8 mouse cellular contexts compared by ENCODE assay signal in the genomic region with DNA sequence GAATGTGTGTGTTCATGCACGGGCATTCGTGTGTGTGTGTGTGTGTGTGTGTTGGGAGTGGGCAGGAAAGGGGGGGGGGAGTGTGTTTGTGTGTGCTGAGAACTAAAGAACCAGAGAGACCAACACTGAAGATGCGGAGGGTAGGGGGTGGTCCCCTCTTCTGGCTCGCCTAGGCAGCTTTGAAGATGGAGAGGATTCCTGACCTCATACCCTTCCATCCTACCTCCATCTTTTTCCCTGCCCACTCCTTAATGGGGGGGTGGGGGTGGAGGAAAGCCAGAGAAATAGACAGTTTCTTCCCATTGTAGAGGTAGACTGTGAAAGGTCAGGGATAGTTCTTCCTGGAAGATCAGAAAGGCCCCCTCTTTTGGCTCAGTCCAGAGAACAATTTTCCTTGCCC. TPM values are rescaled to one million over a fixed set of nuclear protein-coding genes. Genes with fewer than 3 reads are reported as not detected.
DNase-seq lines count a peak whose midpoint lies in the region; ATAC-seq and TF ChIP-seq lines count a peak whose summit lies in the region.

No protein-coding gene starts in this region.

- TF ChIP-seq POLR2A in kidney, adult 2 months (IDR thresholded peaks at IDR 0.05; ENCODE audit: low read depth, low read length): no peak
- TF ChIP-seq POLR2A in MEL (IDR thresholded peaks at IDR 0.05; ENCODE audit: control insufficient read depth in 1 of 2, insufficient read depth in 1 of 2, low read depth in 1 of 2, low read length in 2 of 2, poor library complexity in 1 of 2): no peak

- ATAC-seq in heart, postnatal 0 days (ENCODE audit: insufficient read depth, low read depth): no peak
- no peak for ATAC-seq in midbrain, embryonic 12.5 days (ENCODE audit: low FRiP score, low read depth)

- H3K4me2 ChIP-seq in heart, postnatal 0 days (ENCODE audit: low read depth, low read length): peak overlapping the region; percentile 55
- peak overlapping the region; percentile 41 for H3K4me2 ChIP-seq in midbrain, embryonic 12.5 days (replicated peaks)

- H3K9ac ChIP-seq in MEL (ENCODE audit: control insufficient read depth, low read depth, low read length, poor library complexity, severe bottlenecking): peak overlapping the region; percentile 52
- H3K9ac ChIP-seq in heart, postnatal 0 days (replicated peaks; ENCODE audit: low read depth, low read length): peak overlapping the region; percentile 47; the same call in 1 of the 2 replicates
- peak overlapping the region; percentile 52; the same call in 1 of the 2 replicates for H3K9ac ChIP-seq in midbrain, embryonic 12.5 days (replicated peaks)

- no peak overlapping the region for H3K4me3 ChIP-seq in kidney, adult 2 months (ENCODE audit: insufficient read depth, low read depth, low read length)
- peak overlapping the region in 1 of 2 experiments; percentile 10; a peak in 1 of 4 replicates for H3K4me3 ChIP-seq in MEL (ENCODE audit: control insufficient read depth in 1 of 2, insufficient read depth in 1 of 2, low read depth in 2 of 2, low read length in 2 of 2)
- H3K4me3 ChIP-seq in heart, postnatal 0 days (ENCODE audit: low read depth, low read length): no peak overlapping the region
- H3K4me3 ChIP-seq in midbrain, embryonic 12.5 days: no peak overlapping the region

- no peak for TF ChIP-seq RAD21 in MEL (IDR thresholded peaks at IDR 0.05; ENCODE audit: low read depth, low read length)

- WGBS in kidney, adult 2 months: 76% methylated on average over 4 of the region's 4 CpGs
- 63% methylated on average over 4 of the region's 4 CpGs for WGBS in heart, postnatal 0 days
- WGBS in midbrain, embryonic 12.5 days: 65% methylated on average over 4 of the region's 4 CpGs

- DNase-seq in kidney, adult 2 months: no peak
- DNase-seq in kidney, postnatal 14 days: no peak
- DNase-seq in MEL (ENCODE audit: low read depth, low spot score): no peak
- DNase-seq in heart, postnatal 0 days (ENCODE audit: low spot score): no peak
- DNase-seq in gastrocnemius, adult 8-10 months (ENCODE audit: low spot score in 2 of 2): no peak
- no peak for DNase-seq in layer of hippocampus, postnatal 25 days (ENCODE audit: extremely low spot score in 1 of 2, low spot score in 1 of 2)
- no peak for DNase-seq in cerebellum, postnatal 14 days

- peaks cover 13% of the 10 kb centered on the region for H3K79me2 ChIP-seq in MEL (ENCODE audit: control insufficient read depth, insufficient read depth, low read length, poor library complexity)

- no peak for TF ChIP-seq CTCF in kidney, adult 2 months (conservative IDR thresholded peaks at IDR 0.05; ENCODE audit: insufficient read depth, insufficient read length, low read depth, low read length)
- TF ChIP-seq CTCF in MEL (IDR thresholded peaks at IDR 0.05 in 2 of 3, conservative IDR thresholded peaks at IDR 0.05 in 1 of 3; ENCODE audit: control insufficient read depth in 1 of 3, insufficient read depth in 1 of 3, low read depth in 2 of 3, low read length in 3 of 3, poor library complexity in 1 of 3, severe bottlenecking in 1 of 3): no peak
- no peak for TF ChIP-seq CTCF in heart, postnatal 0 days (IDR thresholded peaks at IDR 0.05; ENCODE audit: low read depth)

- H3K4me1 ChIP-seq in kidney, adult 2 months (ENCODE audit: control insufficient read depth, insufficient read depth, low read length): peaks cover 4% of the 10 kb centered on the region; the same call in 1 of the 2 replicates
- H3K4me1 ChIP-seq in MEL (ENCODE audit: control insufficient read depth in 1 of 2, insufficient read depth in 2 of 2, low read length in 2 of 2): peaks cover 5 to 27% of the 10 kb centered on the region in 2 experiments; a peak in 3 of 4 replicates
- H3K4me1 ChIP-seq in heart, postnatal 0 days (ENCODE audit: control insufficient read depth, insufficient read depth): peaks cover 15% of the 10 kb centered on the region
- peaks cover 36% of the 10 kb centered on the region for H3K4me1 ChIP-seq in midbrain, embryonic 12.5 days

- TF ChIP-seq EP300 in MEL (IDR thresholded peaks at IDR 0.05; ENCODE audit: low read depth in 1 of 2, low read length in 2 of 2): no peak
- no peak for TF ChIP-seq EP300 in heart, postnatal 0 days (IDR thresholded peaks at IDR 0.05; ENCODE audit: low read depth)

- H3K36me3 ChIP-seq in kidney, adult 2 months (ENCODE audit: control insufficient read depth, insufficient read depth, low read length): peaks cover 2% of the 10 kb centered on the region; the same call in 1 of the 2 replicates
- peaks cover 4 to 28% of the 10 kb centered on the region in 2 experiments for H3K36me3 ChIP-seq in MEL (ENCODE audit: control insufficient read depth in 1 of 2, insufficient read depth in 2 of 2, low read length in 2 of 2)
- peaks cover 46% of the 10 kb centered on the region for H3K36me3 ChIP-seq in heart, postnatal 0 days (replicated peaks; ENCODE audit: control insufficient read depth, insufficient read depth, low read length)
- peaks cover 54% of the 10 kb centered on the region for H3K36me3 ChIP-seq in midbrain, embryonic 12.5 days

- H3K27me3 ChIP-seq in kidney, adult 2 months (replicated peaks; ENCODE audit: control insufficient read depth, insufficient read depth, low read length): no peaks in the 10 kb centered on the region
- H3K27me3 ChIP-seq in MEL (ENCODE audit: control insufficient read depth in 1 of 2, insufficient read depth in 2 of 2, low read length in 2 of 2): no peaks in the 10 kb centered on the region
- no peaks in the 10 kb centered on the region for H3K27me3 ChIP-seq in heart, postnatal 0 days (ENCODE audit: control insufficient read depth, insufficient read depth, low read length)
- H3K27me3 ChIP-seq in midbrain, embryonic 12.5 days: 0 out of 2 replicates have a peak, but pooled peaks cover 3% of the 10 kb centered on the region

- H3K9me3 ChIP-seq in MEL (replicated peaks; ENCODE audit: insufficient read depth, low read length): no peaks in the 10 kb centered on the region
- H3K9me3 ChIP-seq in heart, postnatal 0 days (replicated peaks; ENCODE audit: control insufficient read depth, low read length): no peaks in the 10 kb centered on the region
- no peaks in the 10 kb centered on the region for H3K9me3 ChIP-seq in midbrain, embryonic 12.5 days

- peak overlapping the region; percentile 67 for H3K27ac ChIP-seq in kidney, adult 2 months (ENCODE audit: insufficient read depth, low read depth, low read length)
- peak overlapping the region; percentile 79 for H3K27ac ChIP-seq in MEL (ENCODE audit: control insufficient read depth, low read depth, low read length)
- peak overlapping the region; percentile 46 for H3K27ac ChIP-seq in heart, postnatal 0 days (ENCODE audit: low read depth)
- H3K27ac ChIP-seq in midbrain, embryonic 12.5 days (replicated peaks): peak overlapping the region; percentile 40; the same call in 1 of the 2 replicates

RNA-seq across cellular contexts. Expression of gene Hspb9, which starts 0.5 kb away (rescaled TPM):
- polyA plus RNA-seq in kidney, adult 2 months (2012; rRNA removed): 0.48 and 0.49 TPM in 2 replicates
- total RNA-seq in MEL (2012; rRNA removed): 0.49 and 0.73 TPM in 2 replicates
- 1 to 10 TPM in 1 of 2 experiments, not detected in 1; 2.1 TPM for polyA plus RNA-seq in MEL (2012; ENCODE audit: insufficient read depth in 1 of 2, insufficient read length in 2 of 2, low read depth in 1 of 2, low replicate concordance in 2 of 2, missing spikeins in 1 of 2)
- not detected in 2 replicates for total RNA-seq in heart, postnatal 0 days (2014; rRNA removed; ENCODE audit: low replicate concordance)
- 0.22 TPM in 1 of 2 replicates, not detected in the other for polyA plus RNA-seq in heart, postnatal 0 days (2015; fragmentation: Nextera tagmentation; extraction: Ambion mirVana)
- 0.26 TPM in 1 of 2 replicates, not detected in the other for polyA plus RNA-seq in midbrain, embryonic 12.5 days (2016; fragmentation: Nextera tagmentation; extraction: Ambion mirVana)
- not detected for total RNA-seq in gastrocnemius, adult 8-10 months (2022)
- not detected for total RNA-seq in layer of hippocampus, postnatal 25 days (2021)

RNA-seq across cellular contexts. Expression of gene Kat2a, which starts 0.9 kb away (rescaled TPM):
- polyA plus RNA-seq in kidney, adult 2 months (2012; rRNA removed): 25.9 and 29.0 TPM in 2 replicates
- total RNA-seq in MEL (2012; rRNA removed): 57.9 and 59.6 TPM in 2 replicates
- polyA plus RNA-seq in MEL (2012; ENCODE audit: insufficient read depth in 1 of 2, insufficient read length in 2 of 2, low read depth in 1 of 2, low replicate concordance in 2 of 2, missing spikeins in 1 of 2): 100 to 1,000 TPM in 1 of 2 experiments, 10 to 100 TPM in 1; 63.7 to 143 TPM
- 15.2 and 17.6 TPM in 2 replicates for total RNA-seq in heart, postnatal 0 days (2014; rRNA removed; ENCODE audit: low replicate concordance)
- polyA plus RNA-seq in heart, postnatal 0 days (2015; fragmentation: Nextera tagmentation; extraction: Ambion mirVana): 15.8 and 16.1 TPM in 2 replicates
- polyA plus RNA-seq in midbrain, embryonic 12.5 days (2016; fragmentation: Nextera tagmentation; extraction: Ambion mirVana): 59.8 and 65.7 TPM in 2 replicates
- total RNA-seq in gastrocnemius, adult 8-10 months (2022): 10 to 100 TPM in 2 of 4 experiments, 1 to 10 TPM in 2; 9.0 to 11.1 (median 10.1) TPM
- total RNA-seq in layer of hippocampus, postnatal 25 days (2021): 10 to 100 TPM; 55.6 to 55.9 TPM

RNA-seq across cellular contexts. Expression of gene Dhx58, which starts 9.1 kb away (rescaled TPM):
- 3.7 and 6.2 TPM in 2 replicates for polyA plus RNA-seq in kidney, adult 2 months (2012; rRNA removed)
- 2.9 and 3.6 TPM in 2 replicates for total RNA-seq in MEL (2012; rRNA removed)
- 1 to 10 TPM in 1 of 2 experiments, not detected in 1; 3.9 TPM for polyA plus RNA-seq in MEL (2012; ENCODE audit: insufficient read depth in 1 of 2, insufficient read length in 2 of 2, low read depth in 1 of 2, low replicate concordance in 2 of 2, missing spikeins in 1 of 2)
- total RNA-seq in heart, postnatal 0 days (2014; rRNA removed; ENCODE audit: low replicate concordance): 3.6 and 9.1 TPM in 2 replicates
- polyA plus RNA-seq in heart, postnatal 0 days (2015; fragmentation: Nextera tagmentation; extraction: Ambion mirVana): 1.3 and 1.4 TPM in 2 replicates
- polyA plus RNA-seq in midbrain, embryonic 12.5 days (2016; fragmentation: Nextera tagmentation; extraction: Ambion mirVana): 1.9 and 2.3 TPM in 2 replicates
- under 1 TPM; 0.27 to 0.70 (median 0.28) TPM for total RNA-seq in gastrocnemius, adult 8-10 months (2022)
- total RNA-seq in layer of hippocampus, postnatal 25 days (2021): 1 to 10 TPM; 1.4 to 2.1 TPM

RNA-seq across cellular contexts. Expression of gene Zfp385c, which starts 20.9 kb away (rescaled TPM):
- polyA plus RNA-seq in kidney, adult 2 months (2012; rRNA removed): 0.14 and 0.34 TPM in 2 replicates
- 0.12 TPM in 1 of 2 replicates, not detected in the other for total RNA-seq in MEL (2012; rRNA removed)
- polyA plus RNA-seq in MEL (2012; ENCODE audit: insufficient read depth in 1 of 2, insufficient read length in 2 of 2, low read depth in 1 of 2, low replicate concordance in 2 of 2, missing spikeins in 1 of 2): under 1 TPM in 1 of 2 experiments, not detected in 1; 0.15 TPM
- total RNA-seq in heart, postnatal 0 days (2014; rRNA removed; ENCODE audit: low replicate concordance): not detected in 2 replicates
- 0.25 and 0.40 TPM in 2 replicates for polyA plus RNA-seq in heart, postnatal 0 days (2015; fragmentation: Nextera tagmentation; extraction: Ambion mirVana)
- polyA plus RNA-seq in midbrain, embryonic 12.5 days (2016; fragmentation: Nextera tagmentation; extraction: Ambion mirVana): 0.34 and 0.97 TPM in 2 replicates
- under 1 TPM in 2 of 4 experiments, not detected in 2; 0.11 to 0.58 TPM for total RNA-seq in gastrocnemius, adult 8-10 months (2022)
- total RNA-seq in layer of hippocampus, postnatal 25 days (2021): under 1 TPM in 1 of 2 experiments, not detected in 1; 0.31 TPM

RNA-seq across cellular contexts. Expression of gene Rab5c, which starts 24.8 kb away (rescaled TPM):
- 445 and 472 TPM in 2 replicates for polyA plus RNA-seq in kidney, adult 2 months (2012; rRNA removed)
- total RNA-seq in MEL (2012; rRNA removed): 233 and 263 TPM in 2 replicates
- 100 to 1,000 TPM in 1 of 2 experiments, not detected in 1; 249 TPM for polyA plus RNA-seq in MEL (2012; ENCODE audit: insufficient read depth in 1 of 2, insufficient read length in 2 of 2, low read depth in 1 of 2, low replicate concordance in 2 of 2, missing spikeins in 1 of 2)
- total RNA-seq in heart, postnatal 0 days (2014; rRNA removed; ENCODE audit: low replicate concordance): 99.1 and 117 TPM in 2 replicates
- polyA plus RNA-seq in heart, postnatal 0 days (2015; fragmentation: Nextera tagmentation; extraction: Ambion mirVana): 11.0 and 12.0 TPM in 2 replicates
- 17.1 and 23.4 TPM in 2 replicates for polyA plus RNA-seq in midbrain, embryonic 12.5 days (2016; fragmentation: Nextera tagmentation; extraction: Ambion mirVana)
- total RNA-seq in gastrocnemius, adult 8-10 months (2022): 10 to 100 TPM; 41.4 to 50.9 (median 42.2) TPM
- 100 to 1,000 TPM; 141 to 152 TPM for total RNA-seq in layer of hippocampus, postnatal 25 days (2021)
